Mouse (Mus musculus): ENCODE measurements around the gene Osbpl3. TPM values are rescaled to one million over a fixed set of nuclear protein-coding genes. Genes with fewer than 3 reads are reported as not detected.

Osbpl3 gene
- polyA plus RNA-seq, 1 experiment from 2014 or later: 12.7 TPM

DNA sequence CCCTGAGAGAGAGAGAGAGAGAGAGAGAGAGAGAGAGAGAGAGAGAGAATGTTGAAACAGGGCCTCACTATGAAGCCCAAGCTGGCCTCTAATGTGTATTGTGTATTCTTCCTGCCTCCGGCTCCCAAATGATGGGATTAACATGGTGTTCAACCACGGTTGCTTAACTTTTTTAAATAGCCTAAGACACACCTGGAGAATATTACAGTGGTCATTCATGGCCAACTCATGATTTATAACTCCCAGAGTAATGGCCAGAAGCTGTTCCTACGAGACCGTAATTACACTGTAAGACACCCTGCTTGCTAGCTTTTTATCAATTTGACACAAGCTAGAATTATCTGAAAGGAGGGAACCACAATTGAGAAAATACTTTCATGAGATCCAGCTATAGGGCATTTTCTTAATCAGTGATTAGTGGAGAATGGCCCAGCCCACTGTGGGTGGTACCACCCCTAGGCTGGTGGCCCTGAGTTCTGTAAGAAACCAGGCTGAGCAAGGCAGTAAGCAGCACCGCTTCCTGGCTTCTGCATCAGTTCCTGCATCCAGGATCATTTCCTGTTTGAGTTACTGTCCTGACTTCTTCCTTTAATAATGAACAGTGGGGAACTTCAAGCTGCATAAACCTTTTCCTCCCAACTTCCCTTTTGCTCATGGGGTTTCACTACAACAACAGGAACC, 115.6 kb downstream of the Osbpl3 start:
- no peak overlapping the region for H3K27ac ChIP-seq

DNA sequence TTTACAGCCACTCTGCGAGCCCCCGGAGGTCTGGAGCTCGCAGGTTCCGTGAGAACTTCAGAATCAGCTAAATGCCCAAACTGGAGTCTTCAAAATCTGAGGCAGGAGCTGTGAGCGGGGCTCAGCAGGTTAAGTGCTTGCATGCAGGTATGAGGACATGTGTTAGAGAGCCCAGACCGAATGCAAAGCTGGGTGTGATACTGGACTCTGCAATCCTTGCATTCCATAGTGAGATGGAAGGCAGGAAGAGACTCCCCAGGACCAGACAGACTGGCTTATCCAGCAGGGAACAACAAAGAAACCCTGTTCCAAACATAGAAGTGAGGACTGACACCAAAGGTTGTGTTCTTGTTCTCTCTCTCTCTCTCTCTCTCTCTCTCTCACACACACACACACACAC, 118.6 kb downstream of the Osbpl3 start:
- no peak overlapping the region for H3K27ac ChIP-seq
- no peaks in the 10 kb centered on the region for H3K27me3 ChIP-seq
- WGBS: 80% methylated on average over 6 of the region's 6 CpGs
- no peak overlapping the region for H3K4me3 ChIP-seq
- no peak overlapping the region for H3K4me2 ChIP-seq (replicated peaks)
- no peak for ATAC-seq (ENCODE audit: insufficient number of reproducible peaks, insufficient read depth, low FRiP score, low TSS enrichment)
- no peak overlapping the region for H3K9ac ChIP-seq
- no peaks in the 10 kb centered on the region for H3K9me3 ChIP-seq
- no peaks in the 10 kb centered on the region for H3K36me3 ChIP-seq
- H3K4me1 ChIP-seq: no peaks in the 10 kb centered on the region

More for the DNA sequence above, 115.6 kb downstream of the Osbpl3 start:
- no peak overlapping the region for H3K9ac ChIP-seq
- no peaks in the 10 kb centered on the region for H3K27me3 ChIP-seq
- 70% methylated on average over 5 of the region's 5 CpGs for WGBS
- no peaks in the 10 kb centered on the region for H3K36me3 ChIP-seq
- H3K4me2 ChIP-seq (replicated peaks): no peak overlapping the region
- no peaks in the 10 kb centered on the region for H3K4me1 ChIP-seq
- H3K9me3 ChIP-seq: no peaks in the 10 kb centered on the region
- H3K4me3 ChIP-seq: no peak overlapping the region
- ATAC-seq (ENCODE audit: insufficient number of reproducible peaks, insufficient read depth, low FRiP score, low TSS enrichment): no peak

DNA sequence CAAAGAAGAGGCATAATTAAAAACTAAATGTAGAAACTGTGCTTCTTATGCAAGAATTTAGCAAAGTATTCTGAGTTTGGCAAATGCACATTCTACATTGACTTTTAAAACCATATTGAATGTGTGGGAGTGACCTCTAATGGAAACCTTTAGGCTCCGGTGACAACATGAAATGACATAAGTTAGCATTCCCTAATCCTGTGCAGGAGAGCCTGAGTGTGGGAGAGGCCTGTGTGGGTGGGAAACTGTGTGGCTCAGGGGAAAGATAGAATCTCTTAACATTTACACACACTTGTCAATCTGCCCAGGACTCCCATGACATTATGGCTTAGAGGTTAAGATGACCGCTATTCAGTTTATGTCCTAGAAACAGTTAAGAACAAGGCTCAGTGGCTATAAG, 119.6 kb downstream of the Osbpl3 start:
- Histone ChIP-seq H3K27ac (no peak overlapping the region), H3K4me1 (no peaks in the 10 kb centered on the region), H3K36me3 (no peaks in the 10 kb centered on the region), H3K4me3 (no peak overlapping the region), H3K27me3 (no peaks in the 10 kb centered on the region), H3K4me2 (replicated peaks) (no peak overlapping the region), H3K9me3 (no peaks in the 10 kb centered on the region), H3K9ac (no peak overlapping the region)
- 88% methylated on average over 2 of the region's 2 CpGs for WGBS
- no peak for ATAC-seq (ENCODE audit: insufficient number of reproducible peaks, insufficient read depth, low FRiP score, low TSS enrichment)

DNA sequence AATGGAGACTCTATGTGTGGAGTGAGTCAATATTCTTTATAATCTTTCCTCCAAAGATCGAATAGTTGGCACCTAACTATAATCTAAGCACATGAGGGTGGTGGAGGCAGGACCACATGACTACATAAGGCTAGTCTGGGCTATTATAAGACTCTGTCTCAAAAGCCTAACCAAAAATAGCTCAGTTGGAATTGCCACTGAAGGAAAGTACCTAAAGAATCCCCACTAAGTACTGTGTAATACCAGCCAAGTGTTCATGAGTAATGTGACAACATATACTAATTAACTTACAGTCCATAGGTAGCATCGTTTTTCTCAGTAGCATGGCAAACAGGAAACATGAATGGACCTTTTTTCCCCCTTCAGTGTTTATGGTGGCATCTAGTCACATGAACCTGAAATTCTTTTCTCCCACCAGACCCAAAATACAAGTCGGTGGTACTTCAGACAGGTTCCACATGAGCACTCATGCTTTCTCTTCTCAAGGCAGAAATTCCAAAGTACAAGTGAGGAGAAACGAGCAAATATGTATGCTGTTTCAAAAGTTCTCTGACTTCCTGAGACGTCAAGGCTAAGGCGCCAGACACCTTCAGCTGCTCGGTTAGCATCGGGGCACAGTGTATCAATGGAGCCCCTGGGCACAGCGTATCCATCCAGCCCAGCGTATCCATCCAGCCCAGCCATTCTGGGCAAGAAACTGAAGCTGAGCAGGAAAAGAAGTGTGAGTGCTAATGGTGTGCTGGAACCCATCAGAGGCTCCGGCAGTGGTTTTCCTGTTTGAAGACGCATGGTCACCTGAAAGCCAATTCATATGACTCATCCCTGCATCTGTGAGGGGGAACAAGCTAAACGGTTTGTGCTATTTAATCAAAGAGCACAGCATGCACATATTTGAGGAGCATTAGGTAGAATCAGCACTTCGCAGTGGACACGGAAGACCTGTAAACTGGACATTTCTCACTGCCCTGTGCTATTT, 120.9 kb downstream of the Osbpl3 start:
- Histone ChIP-seq H3K36me3 (no peaks in the 10 kb centered on the region), H3K4me1 (no peaks in the 10 kb centered on the region), H3K27me3 (no peaks in the 10 kb centered on the region), H3K4me2 (replicated peaks) (no peak overlapping the region), H3K9ac (no peak overlapping the region), H3K27ac (no peak overlapping the region), H3K9me3 (no peaks in the 10 kb centered on the region), H3K4me3 (no peak overlapping the region)
- ATAC-seq (ENCODE audit: insufficient number of reproducible peaks, insufficient read depth, low FRiP score, low TSS enrichment): no peak
- WGBS: 90% methylated on average over 15 of the region's 15 CpGs

DNA sequence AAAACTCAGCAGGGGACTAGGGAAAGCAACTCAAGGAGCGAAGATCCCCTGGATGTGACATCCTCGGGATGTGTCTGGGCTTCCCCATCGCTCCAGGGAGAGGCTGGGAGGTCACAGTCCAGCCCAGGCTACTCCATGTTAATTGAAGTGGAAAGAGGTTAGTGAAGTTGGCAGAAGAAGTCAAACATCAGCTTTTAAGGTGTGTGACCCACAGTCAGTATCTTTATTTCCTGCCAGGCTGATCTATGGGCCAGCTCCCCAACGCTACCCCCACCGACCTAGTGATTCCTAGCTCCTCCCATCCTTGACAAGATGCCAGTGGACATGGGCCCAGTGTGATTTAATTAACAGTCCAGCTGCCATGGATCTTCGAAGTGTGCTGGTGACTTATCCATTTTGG, 122.7 kb downstream of the Osbpl3 start:
- ATAC-seq (ENCODE audit: insufficient number of reproducible peaks, insufficient read depth, low FRiP score, low TSS enrichment): no peak
- Histone ChIP-seq H3K4me3 (no peak overlapping the region), H3K9me3 (no peaks in the 10 kb centered on the region), H3K9ac (no peak overlapping the region), H3K36me3 (no peaks in the 10 kb centered on the region), H3K27me3 (no peaks in the 10 kb centered on the region), H3K27ac (no peak overlapping the region), H3K4me1 (no peaks in the 10 kb centered on the region), H3K4me2 (replicated peaks) (no peak overlapping the region)
- WGBS: 87% methylated on average over 6 of the region's 6 CpGs

DNA sequence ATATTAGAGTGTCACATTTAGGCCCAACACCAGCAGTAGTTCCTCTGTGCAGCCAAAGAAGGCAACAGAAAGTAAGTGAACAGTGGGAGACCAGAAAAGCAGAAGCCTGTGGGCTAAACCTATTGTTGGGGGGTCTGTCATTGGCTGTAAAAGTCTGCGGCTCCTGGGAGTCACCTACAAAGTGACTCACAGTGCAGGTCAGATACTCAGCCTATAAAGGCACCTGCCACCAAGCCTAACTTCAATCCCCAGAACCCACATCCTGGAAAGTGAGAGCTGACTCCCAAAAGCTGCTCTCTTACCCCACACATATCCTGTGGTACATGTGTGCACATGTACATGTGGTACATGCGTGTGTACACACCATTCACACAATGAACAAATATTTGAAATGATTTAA, 124.5 kb downstream of the Osbpl3 start:
- H3K4me2 ChIP-seq (replicated peaks): no peak overlapping the region
- H3K4me3 ChIP-seq: no peak overlapping the region
- no peak overlapping the region for H3K9ac ChIP-seq
- H3K27ac ChIP-seq: no peak overlapping the region
- no peaks in the 10 kb centered on the region for H3K27me3 ChIP-seq
- no peaks in the 10 kb centered on the region for H3K9me3 ChIP-seq
- no peaks in the 10 kb centered on the region for H3K4me1 ChIP-seq
- no peak for ATAC-seq (ENCODE audit: insufficient number of reproducible peaks, insufficient read depth, low FRiP score, low TSS enrichment)
- H3K36me3 ChIP-seq: no peaks in the 10 kb centered on the region
- WGBS: 90% methylated on average over 2 of the region's 2 CpGs

DNA sequence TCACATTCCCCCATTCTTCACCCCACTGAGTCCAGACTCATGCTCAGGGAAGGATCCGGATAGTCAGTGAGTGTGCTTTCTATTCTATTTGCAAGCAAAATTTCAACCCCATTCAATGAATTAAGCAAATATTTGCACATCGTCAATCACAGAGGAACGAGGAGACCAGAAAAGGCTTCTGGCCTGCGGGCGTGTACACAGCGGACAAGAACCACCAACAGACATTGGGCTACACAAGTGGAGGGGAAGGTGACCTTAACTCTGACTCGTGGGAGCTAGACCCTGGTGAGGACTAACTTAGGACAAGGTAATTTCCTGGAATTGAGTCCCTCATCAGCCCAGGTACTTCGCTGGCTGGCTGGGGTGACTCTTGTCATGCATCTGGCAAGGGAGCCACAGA, 126.6 kb downstream of the Osbpl3 start:
- Histone ChIP-seq H3K36me3 (no peaks in the 10 kb centered on the region), H3K27me3 (no peaks in the 10 kb centered on the region), H3K4me3 (no peak overlapping the region), H3K27ac (no peak overlapping the region), H3K4me2 (replicated peaks) (no peak overlapping the region), H3K9ac (no peak overlapping the region), H3K4me1 (no peaks in the 10 kb centered on the region), H3K9me3 (no peaks in the 10 kb centered on the region)
- no peak for ATAC-seq (ENCODE audit: insufficient number of reproducible peaks, insufficient read depth, low FRiP score, low TSS enrichment)
- WGBS: 79% methylated on average over 8 of the region's 8 CpGs

DNA sequence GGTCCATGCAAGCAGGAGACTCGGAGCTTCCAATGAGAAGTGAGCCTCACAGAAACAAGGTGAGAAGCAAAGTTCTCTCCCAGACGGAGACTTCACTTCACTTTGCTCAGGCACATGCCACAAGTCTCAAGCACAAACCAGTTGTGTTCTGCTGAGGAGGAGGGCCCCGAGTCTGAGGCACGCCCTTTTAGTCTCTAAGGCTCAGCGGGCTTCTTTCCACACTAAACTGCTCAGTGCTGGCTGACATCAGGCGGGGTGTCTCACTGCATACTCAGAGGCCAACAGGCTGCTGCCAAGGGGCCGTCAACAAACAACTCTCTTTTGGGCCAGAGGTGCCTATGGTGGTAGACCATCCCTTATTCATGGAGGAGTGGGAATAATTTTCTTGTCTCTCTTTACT, 127.1 kb downstream of the Osbpl3 start:
- 42% methylated on average over 7 of the region's 7 CpGs for WGBS
- no peaks in the 10 kb centered on the region for H3K4me1 ChIP-seq
- H3K9ac ChIP-seq: no peak overlapping the region
- H3K4me2 ChIP-seq (replicated peaks): no peak overlapping the region
- 0 out of 2 replicates have a peak, but pooled peaks have one; percentile 28 for ATAC-seq (ENCODE audit: insufficient number of reproducible peaks, insufficient read depth, low FRiP score, low TSS enrichment)
- no peaks in the 10 kb centered on the region for H3K9me3 ChIP-seq
- no peaks in the 10 kb centered on the region for H3K36me3 ChIP-seq
- no peak overlapping the region for H3K27ac ChIP-seq
- H3K27me3 ChIP-seq: no peaks in the 10 kb centered on the region
- no peak overlapping the region for H3K4me3 ChIP-seq

DNA sequence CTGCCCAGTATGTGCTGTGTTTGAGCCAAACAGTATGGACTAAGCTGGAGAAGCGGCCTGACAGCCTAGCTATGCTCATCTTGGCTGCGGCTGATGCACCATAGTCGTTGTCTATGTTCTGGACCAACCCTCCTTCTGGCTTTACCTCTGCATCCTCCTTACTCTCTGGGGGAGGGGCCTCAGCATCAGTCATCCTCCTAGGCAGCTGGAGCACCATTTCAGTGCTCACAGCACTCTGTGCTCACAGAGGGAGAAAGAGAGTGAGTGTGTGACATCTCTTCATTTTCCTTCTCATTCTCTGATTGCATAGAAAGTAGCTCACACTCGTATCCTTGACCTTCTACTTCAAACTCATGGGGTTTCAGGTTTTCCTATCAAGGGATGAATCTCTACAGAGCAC, 129.8 kb downstream of the Osbpl3 start:
- no peak overlapping the region for H3K4me2 ChIP-seq (replicated peaks)
- WGBS: 88% methylated on average over 4 of the region's 4 CpGs
- no peaks in the 10 kb centered on the region for H3K9me3 ChIP-seq
- no peak for ATAC-seq (ENCODE audit: insufficient number of reproducible peaks, insufficient read depth, low FRiP score, low TSS enrichment)
- no peaks in the 10 kb centered on the region for H3K27me3 ChIP-seq
- H3K9ac ChIP-seq: no peak overlapping the region
- H3K27ac ChIP-seq: no peak overlapping the region
- no peak overlapping the region for H3K4me3 ChIP-seq
- 0 out of 2 replicates have a peak, but pooled peaks cover 3% of the 10 kb centered on the region for H3K4me1 ChIP-seq
- no peaks in the 10 kb centered on the region for H3K36me3 ChIP-seq

DNA sequence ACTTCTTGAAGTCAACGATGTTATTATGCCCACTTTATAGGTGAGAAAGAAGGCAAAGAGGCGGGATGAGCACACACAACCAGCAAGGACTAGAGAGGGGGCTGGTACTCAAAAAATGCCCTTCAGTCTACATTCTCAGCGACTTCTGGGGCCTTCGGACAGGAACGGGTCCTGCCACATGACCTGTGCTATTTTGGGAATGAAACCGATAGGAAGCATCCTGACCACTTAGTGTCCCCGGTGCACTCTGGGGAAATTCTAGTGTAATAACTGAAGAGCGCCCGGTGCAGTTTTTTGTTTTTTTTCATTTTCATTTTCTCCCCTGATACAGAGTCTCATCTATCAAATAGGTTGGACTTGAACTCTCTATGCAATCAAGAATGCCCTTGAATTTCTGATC, 130.5 kb downstream of the Osbpl3 start:
- Histone ChIP-seq H3K4me2 (replicated peaks) (no peak overlapping the region), H3K9ac (no peak overlapping the region), H3K27ac (no peak overlapping the region), H3K27me3 (no peaks in the 10 kb centered on the region), H3K4me1 (0 out of 2 replicates have a peak, but pooled peaks cover 3% of the 10 kb centered on the region), H3K4me3 (no peak overlapping the region), H3K36me3 (no peaks in the 10 kb centered on the region), H3K9me3 (no peaks in the 10 kb centered on the region)
- no peak for ATAC-seq (ENCODE audit: insufficient number of reproducible peaks, insufficient read depth, low FRiP score, low TSS enrichment)
- WGBS: 82% methylated on average over 9 of the region's 9 CpGs

DNA sequence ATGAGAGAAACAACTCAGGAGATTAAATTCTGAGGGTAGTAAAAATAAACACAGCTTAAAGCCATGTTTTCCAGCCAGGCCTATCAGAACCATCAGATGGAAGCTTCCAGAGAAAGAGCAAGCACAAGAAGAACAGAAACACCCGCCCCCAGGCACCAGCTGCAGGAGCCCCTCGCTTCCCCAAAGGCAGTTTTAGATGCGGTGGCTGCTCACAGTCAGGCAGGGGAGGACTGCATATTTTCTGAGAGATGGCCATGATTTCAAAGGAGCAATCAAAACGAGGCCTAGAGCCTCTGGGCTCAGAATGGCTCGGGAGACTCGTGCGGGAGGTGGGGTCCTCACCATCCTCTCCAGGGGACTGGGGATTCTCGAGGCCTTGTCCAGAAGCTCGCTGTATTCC, 133.4 kb downstream of the Osbpl3 start:
- Histone ChIP-seq H3K4me3 (no peak overlapping the region), H3K27me3 (no peaks in the 10 kb centered on the region), H3K4me1 (0 out of 2 replicates have a peak, but pooled peaks cover 3% of the 10 kb centered on the region), H3K27ac (peak overlapping the region; percentile 43; the same call in 1 of the 2 replicates), H3K9ac (no peak overlapping the region), H3K9me3 (no peaks in the 10 kb centered on the region), H3K36me3 (peaks cover 3% of the 10 kb centered on the region; the same call in 1 of the 2 replicates), H3K4me2 (replicated peaks) (no peak overlapping the region)
- WGBS: 46% methylated on average over 9 of the region's 9 CpGs
- no peak for ATAC-seq (ENCODE audit: insufficient number of reproducible peaks, insufficient read depth, low FRiP score, low TSS enrichment)

DNA sequence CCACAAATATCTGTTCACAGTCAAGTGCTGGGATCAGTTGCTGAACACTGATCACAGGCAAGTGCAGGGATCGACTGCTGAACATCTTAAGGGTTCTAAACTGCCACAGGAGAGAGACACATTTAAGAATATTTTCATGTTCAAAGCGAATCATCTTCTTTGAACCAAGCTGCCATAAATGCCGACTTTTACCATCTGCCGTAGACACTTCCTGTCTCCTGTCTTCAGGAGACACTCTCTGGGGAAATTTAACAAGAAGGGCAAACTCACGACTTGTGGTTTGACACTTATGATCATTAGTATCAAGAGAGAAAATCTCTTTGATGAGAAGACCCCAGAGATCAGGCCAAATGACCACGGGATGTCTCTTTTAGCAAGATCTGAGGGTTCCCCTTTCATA, 134.3 kb downstream of the Osbpl3 start:
- no peak overlapping the region for H3K27ac ChIP-seq
- no peak for ATAC-seq (ENCODE audit: insufficient number of reproducible peaks, insufficient read depth, low FRiP score, low TSS enrichment)
- 0 out of 2 replicates have a peak, but pooled peaks cover 3% of the 10 kb centered on the region for H3K4me1 ChIP-seq
- 73% methylated on average over 6 of the region's 6 CpGs for WGBS
- H3K4me2 ChIP-seq (replicated peaks): no peak overlapping the region
- H3K9ac ChIP-seq: no peak overlapping the region
- peaks cover 3% of the 10 kb centered on the region; the same call in 1 of the 2 replicates for H3K36me3 ChIP-seq
- H3K4me3 ChIP-seq: no peak overlapping the region
- no peaks in the 10 kb centered on the region for H3K9me3 ChIP-seq
- no peaks in the 10 kb centered on the region for H3K27me3 ChIP-seq
